Mouse (Mus musculus) small intestine, adult 2 months (tissue): ENCODE measurements at regions not wholly inside any gene's neighbourhood (a gene's known extent, or its start where the extent isn't known, plus 50 kb on each side); places are given as distances from the start of the nearest gene placed in this dataset.

Experiments
- CTCF ChIP-seq: fragments of 200-500 bp; IDR thresholded peaks from 2 replicates; pipeline ENCODE4 v1.5.1; 2012; ENCODE audit warnings: low read depth, mild to moderate bottlenecking, control low read depth, inconsistent platforms, low read length, moderate library complexity, mixed read lengths; ENCODE audit not compliant: insufficient replicate concordance, insufficient read length; ENCODE audit errors: extremely low read depth
- POLR2A ChIP-seq: fragments of 200-500 bp; IDR thresholded peaks from 2 replicates; pipeline ENCODE4 v1.6.1; 2012; ENCODE audit warnings: low read depth, mild to moderate bottlenecking, control low read depth, inconsistent platforms, low read length, moderate library complexity

DNA sequence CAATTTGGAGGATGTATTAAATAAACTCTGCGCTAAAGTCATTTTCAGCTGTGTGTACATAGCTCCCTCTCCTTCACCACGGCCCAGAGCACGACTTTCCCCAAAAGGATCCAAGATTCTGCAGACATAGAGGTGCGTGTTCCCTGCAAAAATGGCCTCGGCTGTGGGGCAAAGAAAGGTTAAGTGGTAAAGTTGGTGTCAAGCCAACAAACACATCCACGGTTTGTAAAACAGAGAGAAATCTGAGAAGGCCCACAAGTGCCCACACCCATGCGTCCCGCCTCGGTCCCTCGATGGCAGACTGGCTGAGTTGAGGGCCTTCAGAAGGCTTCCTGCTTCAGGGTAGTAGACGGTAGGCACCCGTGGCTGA, 147.9 kb downstream of the Hlx start:
- no peak for TF ChIP-seq CTCF
- TF ChIP-seq POLR2A: no peak
